Mouse (Mus musculus): Measurements from ENCODE around the gene Gm20671. TPM values are rescaled to one million over a fixed set of nuclear protein-coding genes. Genes with fewer than 3 reads are reported as not detected.
"Not testable (repeated sequence)": the region's sequence is repeated elsewhere in the genome, so short reads cannot be mapped to it uniquely, and the experiment has no call there.

Gene Gm20671
- total and polyA plus RNA-seq, 3 experiments = 5.2 to 14.2 TPM; not detected in 1

- peak; percentile 97 for DNase-seq
Observed at GRCm38 (mm10) chr5:32785313-32785915, 41.5 kb downstream of the Gm20671 start, which contains the start of gene Pisd. Gene Pisd, minus strand, starts transcription at chr5:32785646.

GRCm38 (mm10) chr5:32784726-32785125 lies 42.2 kb downstream of the Gm20671 start:
- DNase-seq = no peak

GRCm38 (mm10) chr5:32781596-32781995 lies 45.3 kb downstream of the Gm20671 start:
- no peak for DNase-seq

- no peak for DNase-seq
Observed at GRCm38 (mm10) chr5:32778168-32778567, 48.7 kb downstream of the Gm20671 start.

- DNase-seq = no peak
Observed at GRCm38 (mm10) chr5:32772361-32772760, 54.5 kb downstream of the Gm20671 start.

- no peak for DNase-seq
Observed at GRCm38 (mm10) chr5:32767636-32768373, 59.1 kb downstream of the Gm20671 start.

GRCm38 (mm10) chr5:32767004-32767403 lies 59.9 kb downstream of the Gm20671 start:
- DNase-seq = no peak

GRCm38 (mm10) chr5:32761566-32762140 lies 65.3 kb downstream of the Gm20671 start:
- no peak for DNase-seq

GRCm38 (mm10) chr5:32760787-32761186 lies 66.1 kb downstream of the Gm20671 start:
- no peak for DNase-seq

- DNase-seq = not testable (repeated sequence)
Observed at GRCm38 (mm10) chr5:32760352-32760751, 66.6 kb downstream of the Gm20671 start.

- no peak for DNase-seq
Observed at GRCm38 (mm10) chr5:32759662-32760061, 67.2 kb downstream of the Gm20671 start.

- no peak for DNase-seq
Observed at GRCm38 (mm10) chr5:32756141-32756540, 70.8 kb downstream of the Gm20671 start.

GRCm38 (mm10) chr5:32751736-32752135 lies 75.2 kb downstream of the Gm20671 start:
- DNase-seq = no peak

GRCm38 (mm10) chr5:32748936-32749335 lies 78.0 kb downstream of the Gm20671 start:
- DNase-seq = no peak

- peak; percentile 53 for DNase-seq
Observed at GRCm38 (mm10) chr5:32747650-32748375, 79.1 kb downstream of the Gm20671 start.

- peak; percentile 90 for DNase-seq
Observed at GRCm38 (mm10) chr5:32745705-32746655, 80.9 kb downstream of the Gm20671 start.

- no peak for DNase-seq
Observed at GRCm38 (mm10) chr5:32742149-32742548, 84.8 kb downstream of the Gm20671 start.

GRCm38 (mm10) chr5:32741377-32741776 lies 85.5 kb downstream of the Gm20671 start:
- not testable (repeated sequence) for DNase-seq

- DNase-seq = not testable (repeated sequence)
Observed at GRCm38 (mm10) chr5:32740850-32741249, 86.1 kb downstream of the Gm20671 start.

- DNase-seq = no peak
Observed at GRCm38 (mm10) chr5:32740138-32740537, 86.8 kb downstream of the Gm20671 start.

GRCm38 (mm10) chr5:32736770-32737169 lies 90.1 kb downstream of the Gm20671 start:
- DNase-seq = not testable (repeated sequence)

Measured in adrenal gland, adult 2 months (tissue).